Mouse (Mus musculus): Measurements from ENCODE around the gene Gm21738.
"Not testable (repeated sequence)": the region's sequence is repeated elsewhere in the genome, so short reads cannot be mapped to it uniquely, and the experiment has no call there.

The Gm21738 gene

GRCm38 (mm10) chr14:19418830-19419229 is at the start of gene Gm21738:
Gene Gm21738, minus strand, starts transcription at chr14:19418930.
- DNase-seq (ENCODE audit: low read depth, low spot score): not testable (repeated sequence)

GRCm38 (mm10) chr14:19383741-19384140 is 35.0 kb downstream of the Gm21738 start:
- DNase-seq (ENCODE audit: low read depth, low spot score): peak; percentile 4
